ENCODE assay signal across 9 mouse cellular contexts in the genomic region with DNA sequence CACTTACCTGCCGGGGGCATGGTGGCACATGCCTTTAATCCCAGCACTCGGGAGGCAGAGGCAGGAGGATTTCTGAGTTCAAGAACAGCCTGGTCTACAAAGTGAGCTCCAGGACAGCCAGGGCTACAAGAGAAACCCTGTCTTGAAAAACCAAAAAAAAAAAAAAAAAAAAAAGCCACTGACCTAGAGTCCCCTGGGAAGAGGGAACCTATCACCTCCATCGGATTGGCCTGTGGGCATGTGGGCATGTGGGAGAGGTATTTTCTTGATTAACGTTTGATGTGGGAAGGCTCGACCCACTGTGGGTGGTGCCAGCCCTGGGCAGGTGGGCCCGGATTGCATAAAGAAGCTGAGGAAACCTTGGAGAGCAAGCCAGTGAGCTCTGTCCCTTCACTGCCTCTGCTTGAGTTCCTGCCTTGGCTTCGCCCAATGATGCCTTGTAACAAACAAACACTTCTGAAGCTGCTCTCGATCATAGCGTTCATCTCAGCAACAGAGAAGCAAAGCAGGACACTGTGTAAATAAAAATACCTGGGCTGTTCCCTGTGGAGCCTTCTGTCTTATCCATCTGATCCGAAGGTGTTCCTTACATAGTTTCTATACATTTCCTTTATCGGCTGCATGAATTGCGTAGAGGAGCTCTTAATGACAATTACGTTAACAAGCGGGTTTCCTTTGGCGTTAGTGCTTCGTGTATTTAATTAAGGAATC.
DNase-seq lines count a peak whose midpoint lies in the region; ATAC-seq and TF ChIP-seq lines count a peak whose summit lies in the region.
"Had no signal": no experiment of that assay in that cellular context is flagged by ENCODE, and none has a peak within 500 bp of the region (broad histone marks: within the 10 kb centered on the region; RNA-seq: fewer than 3 reads in every experiment).

No protein-coding gene starts in this region.

- no peaks in the 10 kb centered on the region for H3K36me3 ChIP-seq in heart, embryonic 16.5 days (ENCODE audit: control insufficient read depth, insufficient read depth)
- 0 out of 2 replicates have a peak, but pooled peaks cover 2% of the 10 kb centered on the region for H3K36me3 ChIP-seq in embryonic facial prominence, embryonic 10.5 days (replicated peaks)
- no peaks in the 10 kb centered on the region for H3K36me3 ChIP-seq in intestine, embryonic 15.5 days
- H3K36me3 ChIP-seq in midbrain, postnatal 0 days (ENCODE audit: insufficient read depth, low read length), result no peaks in the 10 kb centered on the region
- H3K36me3 ChIP-seq: G1E had no signal

- no peak overlapping the region for H3K27ac ChIP-seq in heart, embryonic 16.5 days (ENCODE audit: low read length)
- H3K27ac ChIP-seq in embryonic facial prominence, embryonic 10.5 days (replicated peaks), result no peak overlapping the region
- no peak overlapping the region for H3K27ac ChIP-seq in intestine, embryonic 15.5 days
- H3K27ac ChIP-seq in midbrain, postnatal 0 days (ENCODE audit: low read depth, low read length), result no peak overlapping the region

- no peak for TF ChIP-seq CTCF in midbrain, postnatal 0 days (IDR thresholded peaks at IDR 0.05)

- no peak overlapping the region for H3K9ac ChIP-seq in heart, embryonic 16.5 days (ENCODE audit: low read length)
- no peak overlapping the region for H3K9ac ChIP-seq in intestine, embryonic 15.5 days
- no peak overlapping the region for H3K9ac ChIP-seq in midbrain, postnatal 0 days (replicated peaks; ENCODE audit: low read length, poor library complexity, severe bottlenecking)

- peak overlapping the region; percentile 72 for H3K4me2 ChIP-seq in heart, embryonic 16.5 days (ENCODE audit: low read depth, low read length)
- peak overlapping the region; percentile 85 for H3K4me2 ChIP-seq in intestine, embryonic 15.5 days (replicated peaks)
- peak overlapping the region; percentile 97; the same call in 1 of the 2 replicates for H3K4me2 ChIP-seq in midbrain, postnatal 0 days (ENCODE audit: low read depth, low read length, poor library complexity, severe bottlenecking)

- WGBS in heart, embryonic 16.5 days, result 53% methylated on average over 16 of the region's 16 CpGs
- WGBS in embryonic facial prominence, embryonic 10.5 days, result 27% methylated on average over 16 of the region's 16 CpGs
- 41% methylated on average over 16 of the region's 16 CpGs for WGBS in intestine, embryonic 15.5 days
- 40% methylated on average over 16 of the region's 16 CpGs for WGBS in midbrain, postnatal 0 days

- H3K9me3 ChIP-seq in heart, embryonic 16.5 days (replicated peaks; ENCODE audit: control insufficient read depth, low read length), result no peaks in the 10 kb centered on the region
- no peaks in the 10 kb centered on the region for H3K9me3 ChIP-seq in embryonic facial prominence, embryonic 10.5 days
- no peaks in the 10 kb centered on the region for H3K9me3 ChIP-seq in intestine, embryonic 15.5 days
- H3K9me3 ChIP-seq in midbrain, postnatal 0 days (ENCODE audit: low read length), result no peaks in the 10 kb centered on the region
- H3K9me3 ChIP-seq: G1E had no signal

- H3K4me3 ChIP-seq in heart, embryonic 16.5 days (ENCODE audit: low read length), result peak overlapping the region; percentile 62
- peak overlapping the region; percentile 80 for H3K4me3 ChIP-seq in embryonic facial prominence, embryonic 10.5 days
- peak overlapping the region; percentile 81; the same call in 1 of the 2 replicates for H3K4me3 ChIP-seq in intestine, embryonic 15.5 days (replicated peaks)
- peak overlapping the region; percentile 60 for H3K4me3 ChIP-seq in midbrain, postnatal 0 days (ENCODE audit: low read depth, low read length)

- H3K27me3 ChIP-seq in heart, embryonic 16.5 days (ENCODE audit: control insufficient read depth, insufficient read depth, low read length), result peaks cover 15% of the 10 kb centered on the region
- peaks cover 51% of the 10 kb centered on the region for H3K27me3 ChIP-seq in embryonic facial prominence, embryonic 10.5 days (replicated peaks; ENCODE audit: low read depth, poor library complexity, severe bottlenecking)
- no peaks in the 10 kb centered on the region for H3K27me3 ChIP-seq in intestine, embryonic 15.5 days (replicated peaks)
- H3K27me3 ChIP-seq in midbrain, postnatal 0 days (ENCODE audit: insufficient read depth, low read length), result 0 out of 2 replicates have a peak, but pooled peaks cover 3% of the 10 kb centered on the region

- no peak for DNase-seq in heart, adult 8-10 months (ENCODE audit: low spot score)
- no peak for DNase-seq in embryonic facial prominence, embryonic 10.5 days (ENCODE audit: low spot score)
- no peak for DNase-seq in midbrain, postnatal 0 days (ENCODE audit: low spot score)
- no peak for DNase-seq in layer of hippocampus, postnatal 10 days (ENCODE audit: low spot score in 2 of 2)
- DNase-seq in gastrocnemius, adult 8-10 months (ENCODE audit: low spot score in 2 of 2), result no peak

- H3K4me1 ChIP-seq in heart, embryonic 16.5 days (ENCODE audit: control insufficient read depth, insufficient read depth, low read length), result peaks cover 20% of the 10 kb centered on the region
- peaks cover 55% of the 10 kb centered on the region for H3K4me1 ChIP-seq in embryonic facial prominence, embryonic 10.5 days
- H3K4me1 ChIP-seq in intestine, embryonic 15.5 days (replicated peaks), result peaks cover 13% of the 10 kb centered on the region
- no peaks in the 10 kb centered on the region; the same call in 1 of the 2 replicates for H3K4me1 ChIP-seq in midbrain, postnatal 0 days (ENCODE audit: insufficient read depth, low read length)

- no peak for ATAC-seq in heart, embryonic 16.5 days (replicated peaks; ENCODE audit: extremely low read depth, insufficient read depth, low FRiP score)
- no peak for ATAC-seq in intestine, embryonic 15.5 days
- ATAC-seq in midbrain, postnatal 0 days (ENCODE audit: low FRiP score), result no peak
- no peak for ATAC-seq in inflammation-experienced regulatory T-cells, adult 6 months
